ENCODE assay signal across 22 mouse cellular contexts in the genomic region with DNA sequence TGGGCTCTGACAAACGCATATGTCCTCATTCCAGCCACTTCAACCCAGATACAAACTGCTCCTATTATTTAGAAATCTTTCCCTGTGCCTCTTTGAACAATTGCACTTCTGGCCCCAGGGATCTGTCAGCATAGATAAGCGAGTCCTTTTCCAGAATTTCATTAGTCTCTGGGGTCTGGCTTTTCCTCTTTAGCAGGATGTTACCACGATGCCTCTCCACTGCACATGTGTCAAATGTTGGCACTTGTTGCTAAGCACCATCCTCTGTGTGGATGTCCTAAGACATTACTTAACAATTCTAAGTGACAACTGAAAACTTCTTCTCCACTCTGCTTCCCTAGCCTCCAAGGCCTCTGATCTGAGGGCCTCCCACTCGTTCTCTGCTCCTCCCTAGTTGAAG. TPM values are rescaled to one million over a fixed set of nuclear protein-coding genes. Genes with fewer than 3 reads are reported as not detected.
DNase-seq lines count a peak whose midpoint lies in the region; ATAC-seq and TF ChIP-seq lines count a peak whose summit lies in the region.
"Had no signal": no experiment of that assay in that cellular context is flagged by ENCODE, and none has a peak within 500 bp of the region (broad histone marks: within the 10 kb centered on the region; RNA-seq: fewer than 3 reads in every experiment).

No protein-coding gene starts in this region.

- H3K4me3 ChIP-seq in heart, embryonic 12.5 days: no peak overlapping the region
- no peak overlapping the region for H3K4me3 ChIP-seq in heart, embryonic 10.5 days
- H3K4me3 ChIP-seq in kidney, postnatal 0 days (replicated peaks; ENCODE audit: low read depth, low read length): no peak overlapping the region
- no peak overlapping the region for H3K4me3 ChIP-seq in brown adipose tissue, adult 24 weeks (ENCODE audit: insufficient read depth, low read depth, low read length)
- no peak overlapping the region for H3K4me3 ChIP-seq in heart, embryonic 16.5 days (ENCODE audit: low read length)
- no peak overlapping the region for H3K4me3 ChIP-seq in hindbrain, embryonic 10.5 days
- H3K4me3 ChIP-seq: embryonic facial prominence, embryonic 13.5 days; forebrain, embryonic 15.5 days; left cerebral cortex, adult 2 months; midbrain, embryonic 13.5 days; neural tube, embryonic 13.5 days had no signal

- peak overlapping the region; percentile 56 for H3K27ac ChIP-seq in heart, embryonic 12.5 days (ENCODE audit: poor library complexity, severe bottlenecking)
- no peak overlapping the region for H3K27ac ChIP-seq in heart, embryonic 10.5 days
- no peak overlapping the region for H3K27ac ChIP-seq in kidney, postnatal 0 days
- peak overlapping the region; percentile 77 for H3K27ac ChIP-seq in brown adipose tissue, adult 24 weeks (replicated peaks; ENCODE audit: low read depth, low read length)
- H3K27ac ChIP-seq in heart, embryonic 16.5 days (ENCODE audit: low read length): peak overlapping the region; percentile 41
- no peak overlapping the region for H3K27ac ChIP-seq in hindbrain, embryonic 10.5 days
- H3K27ac ChIP-seq: embryonic facial prominence, embryonic 13.5 days; forebrain, embryonic 15.5 days; hindbrain, embryonic 14.5 days; left cerebral cortex, adult 2 months; midbrain, embryonic 13.5 days; neural tube, embryonic 13.5 days had no signal

- no peak for TF ChIP-seq CTCF in kidney, postnatal 0 days (IDR thresholded peaks at IDR 0.05; ENCODE audit: low read depth)

- H3K27me3 ChIP-seq in heart, embryonic 12.5 days (replicated peaks): no peaks in the 10 kb centered on the region
- H3K27me3 ChIP-seq in heart, embryonic 10.5 days (ENCODE audit: insufficient read depth, poor library complexity, severe bottlenecking): no peaks in the 10 kb centered on the region
- no peaks in the 10 kb centered on the region for H3K27me3 ChIP-seq in kidney, postnatal 0 days (ENCODE audit: insufficient read depth, low read length)
- H3K27me3 ChIP-seq in heart, embryonic 16.5 days (ENCODE audit: control insufficient read depth, insufficient read depth, low read length): no peaks in the 10 kb centered on the region
- peaks cover 35% of the 10 kb centered on the region for H3K27me3 ChIP-seq in hindbrain, embryonic 10.5 days (ENCODE audit: insufficient read depth, poor library complexity, severe bottlenecking)
- H3K27me3 ChIP-seq: embryonic facial prominence, embryonic 13.5 days had no signal

- ATAC-seq in heart, embryonic 12.5 days (ENCODE audit: insufficient number of reproducible peaks, low FRiP score): no peak
- no peak for ATAC-seq in kidney, postnatal 0 days (replicated peaks; ENCODE audit: low FRiP score, low read depth)
- ATAC-seq in heart, embryonic 16.5 days (replicated peaks; ENCODE audit: extremely low read depth, insufficient read depth, low FRiP score): peak; percentile 4; the same call in 1 of the 2 replicates
- ATAC-seq: forebrain, embryonic 15.5 days; midbrain, embryonic 13.5 days had no signal

- 15% methylated on average over 4 of the region's 4 CpGs for WGBS in heart, embryonic 12.5 days
- 21% methylated on average over 4 of the region's 4 CpGs for WGBS in heart, embryonic 10.5 days
- 38% methylated on average over 4 of the region's 4 CpGs for WGBS in kidney, postnatal 0 days
- 22% methylated on average over 4 of the region's 4 CpGs for WGBS in heart, embryonic 16.5 days
- 51% methylated on average over 4 of the region's 4 CpGs for WGBS in hindbrain, embryonic 10.5 days

- no peak overlapping the region for H3K4me2 ChIP-seq in heart, embryonic 12.5 days
- H3K4me2 ChIP-seq in kidney, postnatal 0 days (ENCODE audit: low read length): no peak overlapping the region
- H3K4me2 ChIP-seq in heart, embryonic 16.5 days (ENCODE audit: low read depth, low read length): no peak overlapping the region
- H3K4me2 ChIP-seq: embryonic facial prominence, embryonic 13.5 days; forebrain, embryonic 15.5 days; hindbrain, embryonic 14.5 days; lung, embryonic 14.5 days; midbrain, embryonic 13.5 days; neural tube, embryonic 13.5 days had no signal

- no peak overlapping the region for H3K9ac ChIP-seq in heart, embryonic 12.5 days
- H3K9ac ChIP-seq in kidney, postnatal 0 days (ENCODE audit: low read depth, low read length): no peak overlapping the region
- H3K9ac ChIP-seq in heart, embryonic 16.5 days (ENCODE audit: low read length): 0 out of 2 replicates have a peak overlapping the region, but pooled peaks have one; percentile 7
- H3K9ac ChIP-seq: embryonic facial prominence, embryonic 13.5 days; forebrain, embryonic 15.5 days; hindbrain, embryonic 14.5 days; lung, embryonic 14.5 days; midbrain, embryonic 13.5 days; neural tube, embryonic 13.5 days had no signal

- H3K36me3 ChIP-seq in heart, embryonic 12.5 days: no peaks in the 10 kb centered on the region
- no peaks in the 10 kb centered on the region for H3K36me3 ChIP-seq in heart, embryonic 10.5 days
- no peaks in the 10 kb centered on the region for H3K36me3 ChIP-seq in kidney, postnatal 0 days (ENCODE audit: insufficient read depth, low read length)
- no peaks in the 10 kb centered on the region for H3K36me3 ChIP-seq in heart, embryonic 16.5 days (ENCODE audit: control insufficient read depth, insufficient read depth)
- no peaks in the 10 kb centered on the region for H3K36me3 ChIP-seq in hindbrain, embryonic 10.5 days
- H3K36me3 ChIP-seq: embryonic facial prominence, embryonic 13.5 days; forebrain, embryonic 15.5 days; midbrain, embryonic 13.5 days; neural tube, embryonic 13.5 days had no signal

- no peak for DNase-seq in heart, embryonic 10.5 days (ENCODE audit: low spot score)
- DNase-seq in kidney, postnatal 0 days (ENCODE audit: low spot score): peak; percentile 49
- no peak for DNase-seq in kidney, adult 18-20 months
- DNase-seq in hindbrain, embryonic 10.5 days (ENCODE audit: low spot score): no peak
- no peak for DNase-seq in cerebellum, adult 9-11 months
- DNase-seq: adrenal gland, adult 2 months; cerebellum, adult 9-10 months; layer of hippocampus, adult 9-11 months; left cerebral cortex, postnatal 4 days; liver; lung, embryonic 14.5 days; thymus, adult 18-20 months had no signal

- H3K4me1 ChIP-seq in heart, embryonic 12.5 days (replicated peaks): peaks cover 55% of the 10 kb centered on the region
- peaks cover 54% of the 10 kb centered on the region for H3K4me1 ChIP-seq in heart, embryonic 10.5 days
- peaks cover 13% of the 10 kb centered on the region; the same call in 1 of the 2 replicates for H3K4me1 ChIP-seq in kidney, postnatal 0 days (replicated peaks; ENCODE audit: insufficient read depth, low read length)
- peaks cover 12% of the 10 kb centered on the region for H3K4me1 ChIP-seq in brown adipose tissue, adult 24 weeks (ENCODE audit: control insufficient read depth, insufficient read depth, insufficient read length, low read length)
- H3K4me1 ChIP-seq in heart, embryonic 16.5 days (ENCODE audit: control insufficient read depth, insufficient read depth, low read length): peaks cover 34% of the 10 kb centered on the region
- peaks cover 31% of the 10 kb centered on the region for H3K4me1 ChIP-seq in hindbrain, embryonic 10.5 days (replicated peaks)

- H3K9me3 ChIP-seq in heart, embryonic 12.5 days (replicated peaks): no peaks in the 10 kb centered on the region
- no peaks in the 10 kb centered on the region for H3K9me3 ChIP-seq in heart, embryonic 10.5 days
- no peaks in the 10 kb centered on the region for H3K9me3 ChIP-seq in kidney, postnatal 0 days (replicated peaks; ENCODE audit: low read length)
- H3K9me3 ChIP-seq in heart, embryonic 16.5 days (replicated peaks; ENCODE audit: control insufficient read depth, low read length): no peaks in the 10 kb centered on the region
- H3K9me3 ChIP-seq in hindbrain, embryonic 10.5 days: no peaks in the 10 kb centered on the region
- H3K9me3 ChIP-seq: embryonic facial prominence, embryonic 13.5 days; forebrain, embryonic 15.5 days; midbrain, embryonic 13.5 days; neural tube, embryonic 13.5 days had no signal

RNA-seq across cellular contexts. Expression of a gene that starts 2.9 kb away (rescaled TPM):
- 4.7 and 5.5 TPM in 2 replicates for polyA plus RNA-seq in heart, embryonic 12.5 days (2016; fragmentation: Nextera tagmentation; extraction: Ambion mirVana)
- polyA plus RNA-seq in heart, embryonic 10.5 days (2016; fragmentation: Nextera tagmentation; extraction: Ambion mirVana): 3.0 and 4.8 TPM in 2 replicates
- polyA plus RNA-seq in kidney, postnatal 0 days (2015; fragmentation: Nextera tagmentation; extraction: Ambion mirVana): 6.6 and 6.9 TPM in 2 replicates
- polyA plus RNA-seq in brown adipose tissue, adult 24 weeks (2012; ENCODE audit: insufficient read depth, insufficient read length, missing spikeins): not detected in 2 replicates
- 1.9 and 2.9 TPM in 2 replicates for polyA plus RNA-seq in heart, embryonic 16.5 days (2015; fragmentation: Nextera tagmentation; extraction: Ambion mirVana)
- polyA plus RNA-seq in hindbrain, embryonic 10.5 days (2016; fragmentation: Nextera tagmentation; extraction: Ambion mirVana): 1.8 and 3.1 TPM in 2 replicates

RNA-seq across cellular contexts. Expression of a gene that starts 24.0 kb away (rescaled TPM):
- polyA plus RNA-seq in heart, embryonic 12.5 days (2016; fragmentation: Nextera tagmentation; extraction: Ambion mirVana): not detected in 2 replicates
- polyA plus RNA-seq in heart, embryonic 10.5 days (2016; fragmentation: Nextera tagmentation; extraction: Ambion mirVana): not detected in 2 replicates
- not detected in 2 replicates for polyA plus RNA-seq in kidney, postnatal 0 days (2015; fragmentation: Nextera tagmentation; extraction: Ambion mirVana)
- polyA plus RNA-seq in brown adipose tissue, adult 24 weeks (2012; ENCODE audit: insufficient read depth, insufficient read length, missing spikeins): not detected in 2 replicates
- not detected in 2 replicates for polyA plus RNA-seq in heart, embryonic 16.5 days (2015; fragmentation: Nextera tagmentation; extraction: Ambion mirVana)
- polyA plus RNA-seq in hindbrain, embryonic 10.5 days (2016; fragmentation: Nextera tagmentation; extraction: Ambion mirVana): not detected in 2 replicates
- polyA plus RNA-seq: embryonic facial prominence, embryonic 13.5 days; forebrain, embryonic 15.5 days; hindbrain, embryonic 14.5 days; intestine, embryonic 14.5 days; lung, embryonic 14.5 days; midbrain, embryonic 13.5 days; neural tube, embryonic 13.5 days had no signal

RNA-seq across cellular contexts. Expression of a gene that starts 26.6 kb away (rescaled TPM):
- polyA plus RNA-seq in heart, embryonic 12.5 days (2016; fragmentation: Nextera tagmentation; extraction: Ambion mirVana): 213 and 219 TPM in 2 replicates
- 165 and 193 TPM in 2 replicates for polyA plus RNA-seq in heart, embryonic 10.5 days (2016; fragmentation: Nextera tagmentation; extraction: Ambion mirVana)
- polyA plus RNA-seq in kidney, postnatal 0 days (2015; fragmentation: Nextera tagmentation; extraction: Ambion mirVana): 92.9 and 103 TPM in 2 replicates
- polyA plus RNA-seq in brown adipose tissue, adult 24 weeks (2012; ENCODE audit: insufficient read depth, insufficient read length, missing spikeins): 16.2 and 22.0 TPM in 2 replicates
- 152 and 159 TPM in 2 replicates for polyA plus RNA-seq in heart, embryonic 16.5 days (2015; fragmentation: Nextera tagmentation; extraction: Ambion mirVana)
- 86.0 and 103 TPM in 2 replicates for polyA plus RNA-seq in hindbrain, embryonic 10.5 days (2016; fragmentation: Nextera tagmentation; extraction: Ambion mirVana)

RNA-seq across cellular contexts. Expression of a gene that starts 29.2 kb away (rescaled TPM):
- polyA plus RNA-seq in heart, embryonic 12.5 days (2016; fragmentation: Nextera tagmentation; extraction: Ambion mirVana): not detected in 2 replicates
- not detected in 2 replicates for polyA plus RNA-seq in heart, embryonic 10.5 days (2016; fragmentation: Nextera tagmentation; extraction: Ambion mirVana)
- polyA plus RNA-seq in kidney, postnatal 0 days (2015; fragmentation: Nextera tagmentation; extraction: Ambion mirVana): not detected in 2 replicates
- not detected in 2 replicates for polyA plus RNA-seq in brown adipose tissue, adult 24 weeks (2012; ENCODE audit: insufficient read depth, insufficient read length, missing spikeins)
- not detected in 2 replicates for polyA plus RNA-seq in heart, embryonic 16.5 days (2015; fragmentation: Nextera tagmentation; extraction: Ambion mirVana)
- not detected in 2 replicates for polyA plus RNA-seq in hindbrain, embryonic 10.5 days (2016; fragmentation: Nextera tagmentation; extraction: Ambion mirVana)
- polyA plus RNA-seq: adrenal gland, adult 2 months; embryonic facial prominence, embryonic 13.5 days; forebrain, embryonic 15.5 days; hindbrain, embryonic 14.5 days; lung, embryonic 14.5 days; midbrain, embryonic 13.5 days; neural tube, embryonic 13.5 days had no signal

RNA-seq across cellular contexts. Expression of a gene that starts 51.6 kb away (rescaled TPM):
- polyA plus RNA-seq in heart, embryonic 12.5 days (2016; fragmentation: Nextera tagmentation; extraction: Ambion mirVana): 0.37 and 0.52 TPM in 2 replicates
- polyA plus RNA-seq in heart, embryonic 10.5 days (2016; fragmentation: Nextera tagmentation; extraction: Ambion mirVana): 0.21 and 0.30 TPM in 2 replicates
- polyA plus RNA-seq in kidney, postnatal 0 days (2015; fragmentation: Nextera tagmentation; extraction: Ambion mirVana): 0.05 TPM in 1 of 2 replicates, not detected in the other
- not detected in 2 replicates for polyA plus RNA-seq in brown adipose tissue, adult 24 weeks (2012; ENCODE audit: insufficient read depth, insufficient read length, missing spikeins)
- polyA plus RNA-seq in heart, embryonic 16.5 days (2015; fragmentation: Nextera tagmentation; extraction: Ambion mirVana): 0.17 and 0.21 TPM in 2 replicates
- polyA plus RNA-seq in hindbrain, embryonic 10.5 days (2016; fragmentation: Nextera tagmentation; extraction: Ambion mirVana): 1.4 and 2.9 TPM in 2 replicates

Comparison
In these comparisons a context has a peak if more than half of its experiments do, and no peak if none do; other contexts are left out.
1. H3K27ac ChIP-seq: peak in heart, embryonic 12.5 days (single experiment), brown adipose tissue, adult 24 weeks (single experiment) and heart, embryonic 16.5 days (single experiment); none in heart, embryonic 10.5 days (single experiment), kidney, postnatal 0 days (single experiment) and hindbrain, embryonic 10.5 days (single experiment).